Mouse (Mus musculus): ENCODE data around the gene Gpr65. TPM values are rescaled to one million over a fixed set of nuclear protein-coding genes. Genes with fewer than 3 reads are reported as not detected.
"Not testable (repeated sequence)": the region's sequence is repeated elsewhere in the genome, so short reads cannot be mapped to it uniquely, and the experiment has no call there.

Gpr65 gene
- polyA plus RNA-seq, 1 experiment from 2014 or later = 2.2 TPM

DNA sequence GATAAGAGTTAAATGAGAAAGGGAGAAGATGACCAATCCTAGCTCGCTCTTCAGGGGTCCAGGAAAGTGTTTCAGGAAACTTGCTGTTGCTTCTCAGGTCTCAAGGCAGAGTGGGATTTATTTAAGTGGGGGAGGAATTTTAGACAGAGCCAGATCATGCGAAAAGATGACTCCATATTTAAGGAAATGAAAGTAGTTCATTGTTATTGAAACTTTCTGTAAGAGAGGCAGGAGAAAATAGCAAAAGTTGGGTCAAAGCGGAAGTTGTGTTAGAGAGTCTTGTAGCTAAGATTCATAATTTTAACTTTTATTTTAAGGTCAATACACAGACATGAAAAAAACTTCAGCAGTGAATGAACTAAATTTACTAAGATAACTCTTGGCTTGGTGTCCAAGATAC, 22.0 kb downstream of the Gpr65 start:
- Histone ChIP-seq H3K9me3 (replicated peaks) (no peaks in the 10 kb centered on the region), H3K4me3 (no peak overlapping the region), H3K4me1 (no peaks in the 10 kb centered on the region), H3K36me3 (no peaks in the 10 kb centered on the region), H3K27me3 (replicated peaks) (no peaks in the 10 kb centered on the region), H3K4me2 (no peak overlapping the region), H3K27ac (no peak overlapping the region), H3K9ac (no peak overlapping the region)
- ATAC-seq = no peak
- 69% methylated on average over 3 of the region's 3 CpGs for WGBS (ENCODE audit: insufficient replicate concordance)

- ATAC-seq = no peak
These were observed 23.8 kb downstream of the Gpr65 start for GRCm38 (mm10) chr12:98292278-98292677.

DNA sequence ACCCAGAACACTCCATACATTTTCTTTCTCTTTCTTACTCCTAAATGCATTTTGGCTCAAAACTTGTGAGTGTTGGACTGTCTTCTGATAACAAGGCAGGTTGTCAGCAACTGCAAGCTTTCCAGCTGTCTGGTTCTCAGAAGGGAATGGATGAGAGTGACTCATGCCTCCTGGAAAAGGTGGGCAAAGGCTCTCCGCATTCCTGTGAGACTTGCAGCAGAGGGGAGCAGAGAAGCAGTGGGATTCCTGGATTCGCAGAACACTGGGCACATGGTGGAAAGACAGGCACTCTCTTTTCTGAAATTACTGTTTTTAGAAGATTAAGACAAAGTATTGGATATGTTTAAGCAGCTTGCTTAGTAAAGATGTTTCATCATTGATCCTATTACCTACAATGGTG, 25.8 kb downstream of the Gpr65 start:
- H3K4me2 ChIP-seq = no peak overlapping the region
- WGBS (ENCODE audit: insufficient replicate concordance) = 76% methylated on average over 2 of the region's 2 CpGs
- no peak overlapping the region for H3K4me3 ChIP-seq
- no peaks in the 10 kb centered on the region for H3K36me3 ChIP-seq
- H3K9ac ChIP-seq = no peak overlapping the region
- H3K9me3 ChIP-seq (replicated peaks) = no peaks in the 10 kb centered on the region
- no peak for ATAC-seq
- no peak overlapping the region for H3K27ac ChIP-seq
- no peaks in the 10 kb centered on the region for H3K4me1 ChIP-seq
- no peaks in the 10 kb centered on the region for H3K27me3 ChIP-seq (replicated peaks)

More at GRCm38 (mm10) chr12:98292278-98292677, 23.8 kb downstream of the Gpr65 start:
- Histone ChIP-seq H3K36me3 (no peaks in the 10 kb centered on the region), H3K9me3 (replicated peaks) (no peaks in the 10 kb centered on the region), H3K27me3 (replicated peaks) (no peaks in the 10 kb centered on the region), H3K4me2 (no peak overlapping the region), H3K4me1 (no peaks in the 10 kb centered on the region), H3K27ac (no peak overlapping the region), H3K9ac (no peak overlapping the region), H3K4me3 (no peak overlapping the region)
- 43% methylated on average over 4 of the region's 4 CpGs for WGBS (ENCODE audit: insufficient replicate concordance)

DNA sequence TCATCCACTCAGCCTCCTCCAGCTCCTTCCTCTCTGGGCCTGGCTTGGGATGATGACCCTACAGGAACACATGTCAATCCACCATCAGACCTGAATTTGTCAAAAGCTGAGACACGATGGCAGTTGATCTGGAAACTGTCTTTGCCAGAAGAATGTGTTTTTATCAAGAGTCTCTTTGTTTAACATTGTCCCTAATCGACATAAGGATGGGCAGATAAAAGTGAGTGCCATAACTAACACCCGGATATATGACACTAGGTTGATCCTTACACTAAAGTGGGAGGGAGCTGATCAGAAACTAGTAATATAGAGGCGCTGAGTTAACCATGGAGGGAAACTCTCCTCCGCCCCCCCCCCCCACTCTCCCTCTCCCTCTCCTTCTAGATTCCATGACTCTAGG, 33.5 kb downstream of the Gpr65 start:
- ATAC-seq = no peak
- H3K27me3 ChIP-seq (replicated peaks) = no peaks in the 10 kb centered on the region

GRCm38 (mm10) chr12:98303013-98303412, 34.6 kb downstream of the Gpr65 start:
- H3K27me3 ChIP-seq (replicated peaks) = no peaks in the 10 kb centered on the region
- no peaks in the 10 kb centered on the region for H3K4me1 ChIP-seq
- H3K9me3 ChIP-seq (replicated peaks) = no peaks in the 10 kb centered on the region
- H3K36me3 ChIP-seq = no peaks in the 10 kb centered on the region
- no peak overlapping the region for H3K27ac ChIP-seq
- WGBS (ENCODE audit: insufficient replicate concordance) = 87% methylated on average over 1 of the region's 1 CpGs
- H3K4me3 ChIP-seq = no peak overlapping the region
- no peak overlapping the region for H3K9ac ChIP-seq
- no peak for ATAC-seq
- H3K4me2 ChIP-seq = no peak overlapping the region

More for the DNA sequence above, 33.5 kb downstream of the Gpr65 start:
- H3K9me3 ChIP-seq (replicated peaks) = no peaks in the 10 kb centered on the region
- no peak overlapping the region for H3K9ac ChIP-seq
- H3K36me3 ChIP-seq = no peaks in the 10 kb centered on the region
- H3K4me1 ChIP-seq = no peaks in the 10 kb centered on the region
- H3K4me2 ChIP-seq = no peak overlapping the region
- no peak overlapping the region for H3K4me3 ChIP-seq
- H3K27ac ChIP-seq = no peak overlapping the region
- 54% methylated on average over 5 of the region's 5 CpGs for WGBS (ENCODE audit: insufficient replicate concordance)

DNA sequence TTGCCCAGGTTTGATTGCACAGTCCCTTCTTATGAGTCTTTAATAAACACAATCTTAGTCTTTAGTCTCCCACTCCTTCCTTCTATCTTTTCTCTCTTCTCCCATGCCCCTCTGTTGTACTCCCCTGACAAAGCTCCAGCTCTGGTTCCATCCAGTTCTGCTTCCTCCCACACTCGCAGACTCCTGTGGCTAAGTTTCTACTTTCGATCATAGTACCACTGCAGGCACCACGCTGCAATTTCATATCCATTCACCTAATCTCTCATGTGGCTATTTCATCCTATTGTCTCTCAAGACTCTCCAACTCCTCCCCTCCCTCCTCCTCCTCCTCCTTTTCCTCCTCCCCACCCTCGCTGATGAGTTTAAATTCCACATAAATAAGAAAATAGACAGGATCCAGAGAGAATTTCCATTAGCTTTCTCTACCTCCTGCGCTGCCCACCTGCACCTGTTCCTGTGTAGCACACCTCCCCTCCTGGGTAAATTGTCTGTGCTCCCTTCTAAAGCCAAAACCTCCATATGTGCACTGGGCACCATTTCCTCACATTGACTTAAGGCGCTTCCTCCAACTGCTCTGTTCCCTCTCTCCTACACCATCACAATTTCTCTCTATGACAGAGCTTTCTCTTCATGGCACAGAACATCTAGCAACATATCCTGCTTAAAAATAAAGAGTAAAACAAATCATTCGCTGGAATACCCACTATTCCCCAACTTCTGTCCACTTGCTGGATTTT, 38.9 kb downstream of the Gpr65 start:
- 66% methylated on average over 7 of the region's 7 CpGs for WGBS (ENCODE audit: insufficient replicate concordance)
- no peaks in the 10 kb centered on the region for H3K27me3 ChIP-seq (replicated peaks)
- H3K27ac ChIP-seq = no peak overlapping the region
- no peaks in the 10 kb centered on the region for H3K4me1 ChIP-seq
- no peaks in the 10 kb centered on the region for H3K9me3 ChIP-seq (replicated peaks)
- H3K9ac ChIP-seq = no peak overlapping the region
- H3K4me3 ChIP-seq = no peak overlapping the region
- no peak for ATAC-seq
- H3K36me3 ChIP-seq = no peaks in the 10 kb centered on the region
- H3K4me2 ChIP-seq = no peak overlapping the region

DNA sequence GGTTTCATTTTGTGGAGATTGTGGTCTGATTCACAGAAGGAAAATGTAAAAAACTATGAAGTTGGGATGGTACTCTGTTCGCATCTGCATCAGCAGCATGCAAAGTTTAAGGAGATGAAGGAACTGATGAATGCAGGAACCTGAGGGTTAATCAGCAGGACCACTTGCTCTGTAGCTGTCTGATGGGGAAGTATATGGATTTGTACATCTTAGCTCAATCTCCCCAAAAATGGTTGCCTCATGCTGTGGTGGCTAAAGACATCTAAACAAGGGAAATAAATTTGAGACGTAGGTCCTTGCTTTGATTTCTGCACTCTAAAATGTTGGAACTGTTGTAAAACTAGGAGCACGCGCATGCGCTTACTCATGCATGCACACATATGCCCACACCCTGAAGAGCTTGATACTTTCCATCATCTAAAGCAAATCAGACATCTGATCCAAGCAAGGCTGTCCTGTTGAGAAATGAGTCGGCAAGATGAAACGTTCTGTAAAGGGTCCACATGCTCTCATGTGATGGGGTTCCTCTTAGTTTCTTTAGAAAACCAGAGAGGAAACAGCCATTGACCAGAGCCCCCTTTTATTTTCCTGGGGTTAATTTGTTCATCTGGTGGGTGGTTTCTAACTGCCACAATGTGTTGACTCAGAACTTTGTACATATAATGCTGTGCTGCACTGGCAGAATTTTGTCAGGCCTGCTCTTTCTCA, 43.1 kb downstream of the Gpr65 start:
- ATAC-seq = no peak
- 63% methylated on average over 7 of the region's 7 CpGs for WGBS (ENCODE audit: insufficient replicate concordance)
- no peaks in the 10 kb centered on the region for H3K27me3 ChIP-seq (replicated peaks)
- H3K36me3 ChIP-seq = no peaks in the 10 kb centered on the region
- H3K27ac ChIP-seq = no peak overlapping the region
- H3K4me2 ChIP-seq = no peak overlapping the region
- no peak overlapping the region for H3K9ac ChIP-seq
- no peaks in the 10 kb centered on the region for H3K9me3 ChIP-seq (replicated peaks)
- H3K4me1 ChIP-seq = no peaks in the 10 kb centered on the region
- H3K4me3 ChIP-seq = no peak overlapping the region

- 26% methylated on average over 5 of the region's 5 CpGs for WGBS (ENCODE audit: insufficient replicate concordance)
- H3K4me3 ChIP-seq = no peak overlapping the region
- no peaks in the 10 kb centered on the region for H3K9me3 ChIP-seq (replicated peaks)
- H3K4me2 ChIP-seq = no peak overlapping the region
- H3K36me3 ChIP-seq = no peaks in the 10 kb centered on the region
- ATAC-seq = no peak
- H3K4me1 ChIP-seq = no peaks in the 10 kb centered on the region
- H3K27me3 ChIP-seq (replicated peaks) = no peaks in the 10 kb centered on the region
- H3K27ac ChIP-seq = no peak overlapping the region
- no peak overlapping the region for H3K9ac ChIP-seq
These were observed 47.5 kb downstream of the Gpr65 start for GRCm38 (mm10) chr12:98315924-98316323.

- Histone ChIP-seq H3K4me1 (no peaks in the 10 kb centered on the region), H3K27ac (no peak overlapping the region), H3K9ac (no peak overlapping the region), H3K4me2 (no peak overlapping the region), H3K36me3 (no peaks in the 10 kb centered on the region), H3K27me3 (replicated peaks) (no peaks in the 10 kb centered on the region), H3K4me3 (no peak overlapping the region), H3K9me3 (replicated peaks) (no peaks in the 10 kb centered on the region)
- WGBS (ENCODE audit: insufficient replicate concordance) = 81% methylated on average over 8 of the region's 8 CpGs
- no peak for ATAC-seq
These were observed 49.4 kb downstream of the Gpr65 start for GRCm38 (mm10) chr12:98317718-98318340.

GRCm38 (mm10) chr12:98322426-98322825, 54.0 kb downstream of the Gpr65 start:
- Histone ChIP-seq H3K4me1 (no peaks in the 10 kb centered on the region), H3K27ac (no peak overlapping the region), H3K9ac (no peak overlapping the region), H3K36me3 (no peaks in the 10 kb centered on the region), H3K4me2 (no peak overlapping the region), H3K27me3 (replicated peaks) (no peaks in the 10 kb centered on the region), H3K9me3 (replicated peaks) (no peaks in the 10 kb centered on the region), H3K4me3 (no peak overlapping the region)
- 56% methylated on average over 4 of the region's 4 CpGs for WGBS (ENCODE audit: insufficient replicate concordance)
- ATAC-seq = no peak

DNA sequence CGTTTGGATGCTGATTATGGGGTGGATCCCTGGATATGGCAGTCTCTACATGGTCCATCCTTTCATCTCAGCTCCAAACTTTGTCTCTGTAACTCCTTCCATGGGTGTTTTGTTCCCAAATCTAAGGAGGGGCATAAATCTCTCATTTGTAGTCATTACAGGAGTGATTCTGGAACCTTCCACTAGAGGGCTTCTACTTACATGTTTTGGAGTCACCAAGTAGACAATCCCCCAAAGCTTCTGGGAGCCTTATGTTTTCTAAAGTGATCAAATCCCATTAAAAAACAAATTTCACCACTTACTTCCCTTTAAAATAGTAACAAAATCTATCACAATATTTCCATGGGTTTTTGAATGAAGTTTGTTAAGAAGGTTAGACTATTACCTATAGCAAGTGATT, 55.7 kb downstream of the Gpr65 start:
- ATAC-seq; H3K9me3 ChIP-seq (replicated peaks): not testable (repeated sequence)

More for the DNA sequence above, 55.7 kb downstream of the Gpr65 start:
- not testable (repeated sequence) for H3K4me1 ChIP-seq; H3K36me3 ChIP-seq; H3K4me2 ChIP-seq; H3K9ac ChIP-seq; H3K27me3 ChIP-seq (replicated peaks); H3K27ac ChIP-seq; H3K4me3 ChIP-seq
- no CpG with 5 or more reads among the region's 1 CpGs for WGBS (ENCODE audit: insufficient replicate concordance)
